Mouse (Mus musculus): Measurements from ENCODE around the gene Bak1. TPM values are rescaled to one million over a fixed set of nuclear protein-coding genes. Genes with fewer than 3 reads are reported as not detected.

Bak1 gene
- polyA plus RNA-seq, 1 experiment from 2014 or later: 2.6 TPM

- no peak overlapping the region for H3K9ac ChIP-seq
- no peak for ATAC-seq
- no peak overlapping the region for H3K4me3 ChIP-seq
- H3K4me1 ChIP-seq: no peaks in the 10 kb centered on the region
- peaks cover 2% of the 10 kb centered on the region; the same call in 1 of the 2 replicates for H3K27me3 ChIP-seq
- 81% methylated on average over 14 of the region's 14 CpGs for WGBS
- no peak overlapping the region for H3K27ac ChIP-seq
- no peak overlapping the region for H3K4me2 ChIP-seq
- no peaks in the 10 kb centered on the region for H3K36me3 ChIP-seq (ENCODE audit: poor library complexity, severe bottlenecking)
- no peaks in the 10 kb centered on the region for H3K9me3 ChIP-seq (replicated peaks)
Observed at GRCm38 (mm10) chr17:27048445-27049239, 19.8 kb upstream of the Bak1 start.

DNA sequence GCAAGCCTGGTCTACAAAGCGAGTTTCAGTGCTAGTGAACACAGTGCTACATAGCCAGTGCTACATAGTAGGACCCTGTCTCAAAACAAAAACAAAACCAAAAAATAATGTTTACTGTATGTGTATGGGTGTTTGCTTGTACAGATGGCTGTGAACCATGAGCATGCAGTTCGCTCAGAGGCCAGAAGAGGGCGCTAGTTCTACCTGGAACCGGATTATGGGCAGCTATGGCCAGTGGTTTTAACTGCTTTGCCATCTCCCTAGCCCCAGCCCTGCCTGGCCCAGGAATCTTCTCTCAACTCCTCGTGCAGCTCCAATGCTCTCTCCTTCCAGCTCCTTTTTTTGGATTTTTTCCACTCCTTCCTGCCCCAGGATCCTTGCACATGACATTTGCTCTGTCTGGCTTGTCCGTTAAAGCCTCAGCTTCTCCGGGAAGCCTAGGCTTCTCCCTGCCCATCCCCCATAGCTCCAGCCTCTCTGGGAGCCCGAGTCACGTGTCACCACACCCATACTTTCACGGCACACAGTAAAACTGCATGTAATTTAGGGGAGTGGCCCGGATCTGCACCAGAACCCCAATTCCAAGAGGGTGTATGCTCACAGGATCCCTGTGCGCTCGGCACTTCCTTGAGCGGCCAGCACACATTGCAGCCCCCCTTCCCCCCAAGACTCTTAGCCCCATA is 19.1 kb upstream of the Bak1 start:
- Histone ChIP-seq H3K4me1 (no peaks in the 10 kb centered on the region), H3K27ac (no peak overlapping the region), H3K4me2 (no peak overlapping the region), H3K27me3 (no peaks in the 10 kb centered on the region), H3K36me3 (ENCODE audit: poor library complexity, severe bottlenecking) (no peaks in the 10 kb centered on the region), H3K9me3 (replicated peaks) (no peaks in the 10 kb centered on the region), H3K9ac (no peak overlapping the region), H3K4me3 (no peak overlapping the region)
- no peak for ATAC-seq
- 77% methylated on average over 14 of the region's 14 CpGs for WGBS

DNA sequence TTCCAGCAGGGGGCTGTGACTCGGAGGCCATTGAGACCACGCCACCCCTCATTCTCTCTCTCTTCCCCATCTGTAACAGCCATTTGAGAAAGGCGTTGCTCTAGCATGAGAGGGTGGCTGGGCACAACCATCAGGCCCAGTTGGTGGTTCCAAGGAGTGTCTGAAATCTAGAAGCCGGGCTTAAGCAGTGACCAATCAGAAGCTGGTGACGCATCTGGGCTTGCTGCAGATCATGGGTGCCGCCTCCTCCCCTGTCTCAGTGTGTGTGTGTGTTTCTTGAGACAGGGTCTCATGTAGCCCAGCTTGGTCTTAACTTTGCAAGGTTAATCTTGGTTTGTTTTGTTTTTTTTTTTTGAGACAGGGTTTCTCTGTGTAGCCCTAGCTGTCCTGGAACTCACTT is 16.4 kb upstream of the Bak1 start:
- no peak for ATAC-seq

DNA sequence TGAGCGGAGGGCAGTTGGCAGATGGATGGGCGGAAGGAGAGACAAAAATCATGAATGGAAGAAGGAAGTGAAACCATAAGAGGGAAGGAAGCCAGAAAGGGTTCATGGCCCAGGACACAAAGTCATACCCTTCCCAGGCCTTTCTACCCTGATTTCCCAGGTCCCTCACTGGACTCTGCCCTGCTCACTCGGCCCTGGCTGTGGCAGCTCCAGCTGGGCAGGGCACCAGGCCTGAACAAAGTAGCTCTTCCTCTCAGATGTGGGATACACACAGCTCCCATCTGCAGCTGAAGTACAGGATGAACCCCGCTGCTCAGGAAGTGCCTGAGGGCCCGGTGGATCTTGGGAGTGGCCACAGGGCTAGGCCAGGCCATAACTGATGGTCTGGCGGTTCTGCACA is 14.0 kb upstream of the Bak1 start:
- Histone ChIP-seq H3K27ac (no peak overlapping the region), H3K36me3 (ENCODE audit: poor library complexity, severe bottlenecking) (no peaks in the 10 kb centered on the region), H3K9me3 (replicated peaks) (no peaks in the 10 kb centered on the region), H3K27me3 (no peaks in the 10 kb centered on the region), H3K9ac (no peak overlapping the region), H3K4me1 (peaks cover 21% of the 10 kb centered on the region), H3K4me2 (no peak overlapping the region), H3K4me3 (no peak overlapping the region)
- WGBS: 65% methylated on average over 6 of the region's 6 CpGs
- no peak for ATAC-seq

More for the DNA sequence above, 16.4 kb upstream of the Bak1 start:
- H3K27ac ChIP-seq: no peak overlapping the region
- 82% methylated on average over 6 of the region's 6 CpGs for WGBS
- no peaks in the 10 kb centered on the region for H3K27me3 ChIP-seq
- H3K4me3 ChIP-seq: no peak overlapping the region
- no peak overlapping the region for H3K4me2 ChIP-seq
- no peak overlapping the region for H3K9ac ChIP-seq
- H3K4me1 ChIP-seq: peaks cover 10% of the 10 kb centered on the region
- no peaks in the 10 kb centered on the region for H3K9me3 ChIP-seq (replicated peaks)
- H3K36me3 ChIP-seq (ENCODE audit: poor library complexity, severe bottlenecking): no peaks in the 10 kb centered on the region

GRCm38 (mm10) chr17:27041787-27042055 is 12.9 kb upstream of the Bak1 start:
- ATAC-seq: no peak
- Histone ChIP-seq H3K9ac (no peak overlapping the region), H3K36me3 (ENCODE audit: poor library complexity, severe bottlenecking) (no peaks in the 10 kb centered on the region), H3K27me3 (no peaks in the 10 kb centered on the region), H3K4me1 (peaks cover 21% of the 10 kb centered on the region), H3K4me2 (no peak overlapping the region), H3K27ac (no peak overlapping the region), H3K4me3 (no peak overlapping the region), H3K9me3 (replicated peaks) (no peaks in the 10 kb centered on the region)
- WGBS: 87% methylated on average over 2 of the region's 2 CpGs

DNA sequence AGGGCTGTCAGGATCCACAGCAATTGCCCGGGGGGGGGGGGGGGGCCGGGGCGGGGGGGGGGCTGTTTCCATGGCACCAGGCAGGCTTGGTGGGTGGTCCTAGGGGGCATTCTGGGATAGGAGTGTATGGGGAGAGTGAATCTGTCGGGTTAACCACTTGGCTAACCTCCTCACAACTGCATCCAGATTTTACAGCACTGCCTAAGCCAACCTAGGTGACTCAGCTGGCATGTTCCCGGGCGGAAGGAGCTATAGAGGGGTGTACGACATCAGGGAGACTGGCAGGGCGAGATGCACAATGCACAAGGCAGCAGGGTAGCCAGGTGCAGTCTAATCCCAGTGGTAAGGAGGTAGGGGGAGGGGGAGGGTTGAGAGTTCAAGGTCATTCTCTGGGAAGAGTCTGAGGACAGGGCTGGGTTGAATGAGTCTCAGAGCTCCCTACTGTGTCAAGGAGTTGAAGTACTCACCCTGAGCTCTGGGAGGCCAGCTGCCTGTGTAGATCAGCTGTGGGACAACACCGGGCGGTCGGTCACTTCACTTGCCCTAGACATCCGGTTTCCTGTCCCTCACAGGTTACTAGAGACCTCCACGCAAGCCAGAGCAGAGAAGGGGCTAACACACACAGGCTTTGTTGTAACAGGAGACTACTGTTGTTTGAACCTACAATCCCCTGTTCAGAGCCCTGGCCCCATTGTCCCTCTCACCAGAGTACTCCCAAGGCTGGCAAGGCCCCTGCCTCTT is 12.4 kb upstream of the Bak1 start:
- no peak overlapping the region for H3K4me2 ChIP-seq
- no peak for ATAC-seq
- H3K4me3 ChIP-seq: no peak overlapping the region
- no peak overlapping the region for H3K27ac ChIP-seq
- H3K9ac ChIP-seq: no peak overlapping the region
- H3K9me3 ChIP-seq (replicated peaks): no peaks in the 10 kb centered on the region
- 48% methylated on average over 10 of the region's 13 CpGs for WGBS
- H3K4me1 ChIP-seq: peaks cover 21% of the 10 kb centered on the region
- H3K27me3 ChIP-seq: no peaks in the 10 kb centered on the region
- H3K36me3 ChIP-seq (ENCODE audit: poor library complexity, severe bottlenecking): no peaks in the 10 kb centered on the region

GRCm38 (mm10) chr17:27040304-27041045 is 11.7 kb upstream of the Bak1 start:
- peak overlapping the region; percentile 7; the same call in 1 of the 2 replicates for H3K9ac ChIP-seq
- ATAC-seq: no peak
- no peaks in the 10 kb centered on the region for H3K36me3 ChIP-seq (ENCODE audit: poor library complexity, severe bottlenecking)

GRCm38 (mm10) chr17:27039432-27040102 is 10.8 kb upstream of the Bak1 start:
- H3K4me3 ChIP-seq: no peak overlapping the region
- H3K9ac ChIP-seq: no peak overlapping the region
- no peaks in the 10 kb centered on the region for H3K27me3 ChIP-seq
- H3K4me2 ChIP-seq: 0 out of 2 replicates have a peak overlapping the region, but pooled peaks have one; percentile 47
- H3K27ac ChIP-seq: no peak overlapping the region
- peaks cover 21% of the 10 kb centered on the region for H3K4me1 ChIP-seq
- H3K9me3 ChIP-seq (replicated peaks): no peaks in the 10 kb centered on the region
- WGBS: 64% methylated on average over 10 of the region's 10 CpGs
- H3K36me3 ChIP-seq (ENCODE audit: poor library complexity, severe bottlenecking): no peaks in the 10 kb centered on the region
- no peak for ATAC-seq

More at GRCm38 (mm10) chr17:27040304-27041045, 11.7 kb upstream of the Bak1 start:
- peaks cover 21% of the 10 kb centered on the region for H3K4me1 ChIP-seq
- H3K27me3 ChIP-seq: no peaks in the 10 kb centered on the region
- H3K4me2 ChIP-seq: peak overlapping the region; percentile 47
- WGBS: 12% methylated on average over 20 of the region's 20 CpGs
- no peak overlapping the region for H3K4me3 ChIP-seq
- H3K27ac ChIP-seq: no peak overlapping the region; the same call in 1 of the 2 replicates
- no peaks in the 10 kb centered on the region for H3K9me3 ChIP-seq (replicated peaks)

DNA sequence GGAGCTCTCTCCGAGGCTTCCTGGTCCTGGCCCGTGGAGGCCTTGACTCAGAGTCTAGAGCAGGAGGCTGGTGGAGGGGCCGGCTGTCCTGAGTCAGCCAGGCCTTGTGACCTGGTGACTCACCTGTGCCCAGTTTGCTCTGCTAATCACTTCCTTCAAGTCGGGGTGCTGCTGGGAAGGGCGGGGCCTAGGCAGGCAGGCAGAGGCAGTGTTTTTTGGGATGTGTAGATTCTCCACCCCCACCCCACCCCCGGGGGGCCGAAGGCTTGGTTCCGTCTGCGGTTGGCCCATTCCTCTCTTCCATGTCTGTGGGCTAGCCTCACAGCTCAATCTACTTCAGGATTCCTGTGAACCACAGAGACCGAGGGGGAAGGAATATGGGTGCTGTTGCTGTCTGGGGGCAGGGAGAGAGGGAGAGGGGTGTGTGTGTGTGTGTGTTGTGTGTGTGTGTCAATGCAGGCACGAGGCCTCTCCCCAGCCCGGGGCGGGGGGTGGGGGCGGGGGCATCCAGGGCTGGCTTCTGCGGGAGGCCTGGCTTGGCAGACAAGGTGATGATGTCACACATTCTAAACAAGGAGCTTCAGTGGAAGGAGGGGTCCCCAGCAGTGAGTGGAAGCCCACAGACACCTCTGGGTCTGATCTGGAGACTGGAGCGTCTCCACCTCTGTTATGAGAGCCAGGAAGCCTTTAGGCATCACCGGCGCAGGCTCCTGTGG is 9.7 kb upstream of the Bak1 start:
- Histone ChIP-seq H3K27ac (no peak overlapping the region), H3K27me3 (no peaks in the 10 kb centered on the region; the same call in 1 of the 2 replicates), H3K4me3 (no peak overlapping the region), H3K9ac (no peak overlapping the region), H3K4me2 (no peak overlapping the region), H3K9me3 (replicated peaks) (no peaks in the 10 kb centered on the region), H3K4me1 (peaks cover 21% of the 10 kb centered on the region), H3K36me3 (ENCODE audit: poor library complexity, severe bottlenecking) (no peaks in the 10 kb centered on the region)
- ATAC-seq: no peak
- WGBS: 39% methylated on average over 18 of the region's 18 CpGs

- Histone ChIP-seq H3K36me3 (ENCODE audit: poor library complexity, severe bottlenecking) (no peaks in the 10 kb centered on the region), H3K4me1 (peaks cover 21% of the 10 kb centered on the region), H3K4me2 (no peak overlapping the region), H3K27ac (no peak overlapping the region), H3K9me3 (replicated peaks) (no peaks in the 10 kb centered on the region), H3K9ac (no peak overlapping the region), H3K27me3 (no peaks in the 10 kb centered on the region; the same call in 1 of the 2 replicates), H3K4me3 (no peak overlapping the region)
- WGBS: 80% methylated on average over 7 of the region's 7 CpGs
- ATAC-seq: no peak
Observed at GRCm38 (mm10) chr17:27036465-27036864, 7.7 kb upstream of the Bak1 start.

DNA sequence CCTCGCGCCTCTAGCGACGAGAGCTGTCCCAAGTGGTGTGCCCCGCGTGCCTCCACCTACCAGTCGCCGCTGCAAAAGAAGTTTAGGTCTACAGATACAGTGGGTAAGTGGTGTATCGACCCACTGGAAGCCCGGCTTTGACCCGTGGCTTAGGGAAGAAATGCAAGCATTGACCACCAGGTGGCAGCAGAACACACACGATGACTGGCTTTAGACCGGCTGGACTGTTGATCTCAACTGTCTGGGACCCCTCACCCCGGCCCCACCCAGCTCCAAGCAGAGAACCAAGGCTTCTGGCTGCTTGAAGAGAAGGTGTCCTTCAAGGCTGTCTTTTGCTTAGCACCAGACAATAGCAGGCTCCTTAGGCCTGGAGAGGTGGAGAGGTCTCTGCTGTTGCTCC is 4.1 kb upstream of the Bak1 start:
- peak; percentile 58 for ATAC-seq
- 0% methylated on average over 14 of the region's 14 CpGs for WGBS
- H3K4me3 ChIP-seq: no peak overlapping the region
- H3K9me3 ChIP-seq (replicated peaks): no peaks in the 10 kb centered on the region
- no peak overlapping the region for H3K9ac ChIP-seq
- H3K27me3 ChIP-seq: no peaks in the 10 kb centered on the region; the same call in 1 of the 2 replicates
- H3K36me3 ChIP-seq (ENCODE audit: poor library complexity, severe bottlenecking): no peaks in the 10 kb centered on the region
- peak overlapping the region; percentile 17 for H3K4me2 ChIP-seq
- H3K4me1 ChIP-seq: peaks cover 7% of the 10 kb centered on the region
- H3K27ac ChIP-seq: no peak overlapping the region

Data from forebrain, embryonic 13.5 days (tissue).